Mouse (Mus musculus): Measurements from ENCODE around the gene Dnaaf3. TPM values are rescaled to one million over a fixed set of nuclear protein-coding genes. Genes with fewer than 3 reads are reported as not detected.
"Not testable (repeated sequence)": the region's sequence is repeated elsewhere in the genome, so short reads cannot be mapped to it uniquely, and the experiment has no call there.

Gene Dnaaf3
- polyA plus RNA-seq, 1 experiment from 2014 or later, result 0.55 TPM

DNA sequence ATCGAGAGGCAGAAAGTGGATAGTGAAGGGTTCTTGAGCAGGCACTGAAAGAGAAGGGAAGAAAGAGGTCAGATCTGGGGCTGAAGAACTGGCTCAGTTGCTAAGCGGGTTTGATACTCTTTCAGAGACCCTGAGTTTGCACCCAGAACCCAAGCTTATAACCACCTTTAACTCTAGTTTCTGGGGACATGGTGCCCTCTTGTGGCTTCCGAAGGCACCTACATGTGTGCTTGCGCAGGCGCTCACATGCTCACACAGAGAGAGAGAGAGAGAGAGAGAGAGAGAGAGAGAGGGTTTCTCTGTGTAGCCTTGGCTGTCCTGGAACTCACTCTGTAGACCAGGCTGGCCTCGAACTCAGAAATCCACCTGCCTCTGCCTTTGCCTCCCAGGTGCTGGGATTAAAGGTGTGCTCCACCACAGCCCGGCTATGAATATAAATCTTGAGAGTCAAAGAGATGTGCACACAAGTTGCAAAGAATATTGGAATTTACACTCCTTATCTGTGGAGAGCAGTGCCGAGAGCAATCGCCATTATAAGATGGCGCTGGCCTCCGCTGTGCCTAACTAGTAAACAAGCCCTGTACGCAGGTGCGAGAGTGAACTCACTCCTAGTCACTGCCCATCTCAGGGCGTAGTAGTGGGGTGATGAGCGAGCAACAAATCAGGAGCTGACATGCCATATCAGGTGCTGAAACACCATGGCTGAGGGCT is 7.9 kb downstream of the Dnaaf3 start, which contains the start of gene Tnni3:
Gene Tnni3 (minus strand): TSS at position 18 of the 711 bp plus-strand sequence.
- H3K27ac ChIP-seq (ENCODE audit: low read depth, low read length); H3K9ac ChIP-seq (ENCODE audit: low read length); H3K4me1 ChIP-seq (ENCODE audit: control insufficient read depth, insufficient read depth, low read length); H3K9me3 ChIP-seq (replicated peaks; ENCODE audit: control insufficient read depth, low read length); H3K27me3 ChIP-seq (replicated peaks; ENCODE audit: control insufficient read depth, insufficient read depth, low read length); H3K36me3 ChIP-seq (ENCODE audit: control insufficient read depth, insufficient read depth, low read length); H3K4me3 ChIP-seq (ENCODE audit: low read depth, low read length); H3K4me2 ChIP-seq (ENCODE audit: low read length): not testable (repeated sequence)
- DNase-seq (ENCODE audit: low spot score), result peak; percentile 76
- 71% methylated on average over 15 of the region's 15 CpGs for WGBS
- peak; percentile 33; the same call in 1 of the 2 replicates for ATAC-seq

DNA sequence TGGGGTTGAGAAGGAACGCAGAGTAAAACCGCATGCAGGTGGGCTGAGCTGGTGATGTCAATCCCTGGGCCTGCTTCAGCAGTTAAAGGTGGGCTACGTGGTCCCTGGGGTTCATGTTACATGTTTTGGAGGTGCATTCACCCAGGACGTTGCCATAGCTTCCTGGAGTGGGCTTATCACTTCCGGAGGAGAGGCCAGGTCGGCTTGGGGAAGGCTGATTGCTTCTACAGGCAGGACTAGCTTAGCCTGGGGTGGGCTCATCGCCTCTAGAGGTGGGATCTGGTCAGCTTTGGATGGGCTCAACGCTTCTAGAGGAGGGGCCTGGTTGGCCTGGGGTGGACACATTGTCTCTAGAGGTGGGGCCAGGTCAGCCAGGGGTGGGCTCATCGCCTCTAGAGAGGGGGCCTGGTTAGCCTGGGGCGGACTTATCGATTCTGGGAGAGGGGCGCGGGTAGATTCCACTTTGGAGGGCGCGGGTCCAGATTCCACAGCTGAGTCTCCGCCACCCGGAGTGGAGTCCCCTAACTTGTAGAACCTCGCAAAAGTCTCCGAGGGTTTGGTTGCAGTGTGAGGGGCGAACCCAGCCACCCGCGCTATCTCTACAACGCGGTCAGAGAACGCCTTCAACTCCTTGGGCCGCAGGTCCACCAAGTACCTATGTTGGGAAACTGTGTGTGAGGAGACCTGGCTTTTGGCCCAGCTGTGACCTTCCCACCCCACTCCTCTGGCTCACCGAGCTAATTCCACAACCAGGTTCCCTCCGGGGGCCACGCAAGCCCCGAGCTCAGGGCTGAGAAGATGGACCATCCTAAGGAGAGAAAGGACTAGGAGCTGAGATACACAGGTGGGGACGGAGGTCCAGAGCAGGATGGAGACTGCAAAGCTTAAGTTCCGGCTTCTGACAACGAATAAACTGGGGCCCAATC is 8.8 kb downstream of the Dnaaf3 start:
- Histone ChIP-seq H3K9me3 (replicated peaks; ENCODE audit: control insufficient read depth, low read length) (no peaks in the 10 kb centered on the region), H3K9ac (ENCODE audit: low read length) (no peak overlapping the region), H3K4me1 (ENCODE audit: control insufficient read depth, insufficient read depth, low read length) (peaks cover 4% of the 10 kb centered on the region; the same call in 1 of the 2 replicates), H3K27ac (ENCODE audit: low read depth, low read length) (no peak overlapping the region), H3K4me3 (ENCODE audit: low read depth, low read length) (no peak overlapping the region), H3K27me3 (replicated peaks; ENCODE audit: control insufficient read depth, insufficient read depth, low read length) (no peaks in the 10 kb centered on the region), H3K36me3 (ENCODE audit: control insufficient read depth, insufficient read depth, low read length) (no peaks in the 10 kb centered on the region), H3K4me2 (ENCODE audit: low read length) (no peak overlapping the region)
- ATAC-seq, result no peak
- WGBS, result 91% methylated on average over 33 of the region's 33 CpGs
- DNase-seq (ENCODE audit: low spot score), result no peak

DNA sequence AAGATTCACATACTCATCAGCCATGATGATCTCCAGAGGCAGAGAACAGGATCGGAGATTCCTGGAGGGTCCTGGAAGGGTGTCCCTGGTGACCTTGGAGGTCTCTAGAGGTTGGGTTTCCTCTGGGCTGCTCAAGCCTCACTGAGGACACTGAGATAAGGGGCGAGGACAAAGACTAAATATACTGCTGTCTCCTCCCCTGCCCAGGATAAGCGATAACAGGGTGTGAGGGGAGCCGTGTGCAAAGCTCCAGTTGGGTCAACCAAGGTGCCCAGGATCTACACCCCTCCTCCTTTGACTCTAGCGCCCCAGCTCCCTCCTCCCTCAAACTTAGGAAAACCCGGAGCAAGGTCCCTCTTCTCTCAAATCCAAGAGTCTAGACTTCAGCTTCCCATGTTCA is 10.0 kb downstream of the Dnaaf3 start:
- Histone ChIP-seq H3K36me3 (ENCODE audit: control insufficient read depth, insufficient read depth, low read length) (no peaks in the 10 kb centered on the region), H3K4me2 (ENCODE audit: low read length) (no peak overlapping the region), H3K4me3 (ENCODE audit: low read depth, low read length) (no peak overlapping the region), H3K9me3 (replicated peaks; ENCODE audit: control insufficient read depth, low read length) (no peaks in the 10 kb centered on the region), H3K27me3 (replicated peaks; ENCODE audit: control insufficient read depth, insufficient read depth, low read length) (no peaks in the 10 kb centered on the region), H3K4me1 (ENCODE audit: control insufficient read depth, insufficient read depth, low read length) (peaks cover 4% of the 10 kb centered on the region; the same call in 1 of the 2 replicates), H3K27ac (ENCODE audit: low read depth, low read length) (no peak overlapping the region), H3K9ac (ENCODE audit: low read length) (no peak overlapping the region)
- DNase-seq (ENCODE audit: low spot score) (no peak), ATAC-seq (no peak)
- 84% methylated on average over 6 of the region's 6 CpGs for WGBS

DNA sequence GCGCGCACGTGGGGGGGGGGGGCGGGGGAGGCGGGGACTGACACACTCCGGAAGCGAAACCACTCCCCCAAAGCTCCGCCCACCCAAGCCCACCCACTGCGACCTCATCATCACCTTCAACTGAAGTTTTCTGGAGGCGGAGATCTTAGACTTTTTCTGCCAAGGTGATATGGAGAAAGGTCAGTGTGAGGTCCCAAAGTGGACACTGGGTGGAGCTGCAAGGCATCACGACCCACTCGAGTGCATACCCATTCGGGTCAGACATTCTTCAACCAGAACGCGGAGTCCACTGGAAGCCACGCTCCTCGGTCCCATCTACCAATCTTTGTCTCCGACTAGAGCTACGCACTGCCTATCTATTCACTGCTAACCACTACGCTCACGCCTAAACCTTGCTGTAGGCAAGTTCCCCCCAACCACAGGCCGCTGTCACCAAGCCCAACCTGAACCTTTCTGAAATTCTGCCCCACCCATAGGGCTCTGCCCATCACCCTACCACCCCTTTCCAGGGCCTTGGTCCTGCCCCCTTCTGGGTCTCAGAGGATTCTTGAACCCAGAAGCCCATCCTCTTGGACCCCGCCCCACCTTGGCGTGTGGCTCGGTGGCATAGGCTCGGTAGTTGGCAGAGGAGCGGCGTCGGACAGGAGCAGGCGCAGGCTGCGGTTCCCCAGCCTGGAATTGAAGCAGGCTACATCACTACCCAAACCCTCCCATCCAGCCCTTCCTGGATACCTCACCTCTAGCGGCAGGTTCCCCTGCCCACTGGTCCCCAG is 10.8 kb downstream of the Dnaaf3 start:
- H3K9ac ChIP-seq (ENCODE audit: low read length), result peak overlapping the region; percentile 43; the same call in 1 of the 2 replicates
- H3K27me3 ChIP-seq (replicated peaks; ENCODE audit: control insufficient read depth, insufficient read depth, low read length), result no peaks in the 10 kb centered on the region
- no peaks in the 10 kb centered on the region for H3K9me3 ChIP-seq (replicated peaks; ENCODE audit: control insufficient read depth, low read length)
- H3K36me3 ChIP-seq (ENCODE audit: control insufficient read depth, insufficient read depth, low read length), result no peaks in the 10 kb centered on the region
- peak; percentile 14 for DNase-seq (ENCODE audit: low spot score)
- peaks cover 4% of the 10 kb centered on the region; the same call in 1 of the 2 replicates for H3K4me1 ChIP-seq (ENCODE audit: control insufficient read depth, insufficient read depth, low read length)
- peak overlapping the region; percentile 44 for H3K4me2 ChIP-seq (ENCODE audit: low read length)
- ATAC-seq, result no peak
- WGBS, result 37% methylated on average over 32 of the region's 32 CpGs
- H3K4me3 ChIP-seq (ENCODE audit: low read depth, low read length), result peak overlapping the region; percentile 11; the same call in 1 of the 2 replicates
- no peak overlapping the region for H3K27ac ChIP-seq (ENCODE audit: low read depth, low read length)

DNA sequence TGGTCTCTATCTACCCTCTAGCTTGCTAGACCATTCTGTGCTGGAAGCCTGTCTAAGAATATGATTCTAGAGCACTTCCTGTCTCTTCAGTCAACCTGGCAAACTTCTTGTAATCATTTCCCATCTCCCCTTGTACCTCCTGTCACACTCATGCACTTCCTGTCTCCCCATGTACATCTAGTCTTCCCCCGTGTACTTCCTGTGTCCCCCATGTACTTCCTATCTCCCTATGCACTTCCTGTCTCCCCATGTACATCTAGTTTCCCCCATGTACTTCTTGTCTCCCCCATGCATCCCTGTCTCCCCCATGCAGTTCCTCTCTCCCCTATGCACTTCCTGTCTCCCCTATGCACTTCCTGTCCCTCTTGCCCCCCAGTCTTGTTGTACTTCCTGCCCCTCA is 13.8 kb downstream of the Dnaaf3 start:
- DNase-seq (ENCODE audit: low spot score), result no peak
- no peak overlapping the region for H3K9ac ChIP-seq (ENCODE audit: low read length)
- H3K9me3 ChIP-seq (replicated peaks; ENCODE audit: control insufficient read depth, low read length), result no peaks in the 10 kb centered on the region
- H3K27ac ChIP-seq (ENCODE audit: low read depth, low read length), result no peak overlapping the region
- WGBS, result 87% methylated on average over 1 of the region's 1 CpGs
- H3K27me3 ChIP-seq (replicated peaks; ENCODE audit: control insufficient read depth, insufficient read depth, low read length), result no peaks in the 10 kb centered on the region
- H3K4me1 ChIP-seq (ENCODE audit: control insufficient read depth, insufficient read depth, low read length), result peaks cover 4% of the 10 kb centered on the region; the same call in 1 of the 2 replicates
- ATAC-seq, result no peak
- H3K4me3 ChIP-seq (ENCODE audit: low read depth, low read length), result no peak overlapping the region
- no peak overlapping the region for H3K4me2 ChIP-seq (ENCODE audit: low read length)
- H3K36me3 ChIP-seq (ENCODE audit: control insufficient read depth, insufficient read depth, low read length), result no peaks in the 10 kb centered on the region

DNA sequence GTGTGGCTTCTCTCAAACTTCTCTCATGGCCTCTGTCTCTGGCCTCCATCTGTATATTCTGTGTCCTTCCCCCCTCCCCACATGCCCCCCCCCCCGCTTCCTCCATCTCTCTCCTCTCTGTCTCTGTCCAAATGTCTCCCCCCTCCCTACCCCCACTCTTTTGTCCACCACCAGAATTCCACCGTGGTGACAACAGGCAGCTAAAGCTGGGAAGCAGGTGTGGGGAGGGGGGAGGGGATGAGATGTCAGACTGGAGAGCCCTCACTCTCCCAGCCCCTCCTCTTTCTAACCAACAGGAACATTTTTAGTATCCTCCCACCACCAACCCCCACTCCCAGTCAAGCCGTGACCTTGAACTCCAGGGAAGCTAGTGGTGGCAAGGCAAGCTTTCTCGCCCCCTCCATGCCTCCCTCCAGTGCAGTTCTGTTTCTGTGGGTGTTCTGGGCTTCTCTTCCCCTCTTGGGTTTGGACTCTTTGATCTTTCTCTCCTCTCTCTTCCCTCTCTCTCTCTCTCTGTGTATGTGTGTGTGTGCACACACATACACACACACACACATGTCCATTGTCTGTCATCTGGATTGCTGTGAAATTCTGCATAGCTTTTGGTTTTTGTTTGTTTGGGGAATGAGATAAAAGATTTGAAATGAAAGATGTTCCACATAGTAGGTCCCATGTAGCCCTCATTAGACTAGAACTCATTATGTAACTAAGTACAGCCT is 15.8 kb downstream of the Dnaaf3 start, which contains the start of gene Tnnt1:
Gene Tnnt1 (minus strand): TSS at position 51 of the 719 bp plus-strand sequence.
- 27% methylated on average over 4 of the region's 4 CpGs for WGBS
- ATAC-seq, result 0 out of 2 replicates have a peak, but pooled peaks have one; percentile 26

DNA sequence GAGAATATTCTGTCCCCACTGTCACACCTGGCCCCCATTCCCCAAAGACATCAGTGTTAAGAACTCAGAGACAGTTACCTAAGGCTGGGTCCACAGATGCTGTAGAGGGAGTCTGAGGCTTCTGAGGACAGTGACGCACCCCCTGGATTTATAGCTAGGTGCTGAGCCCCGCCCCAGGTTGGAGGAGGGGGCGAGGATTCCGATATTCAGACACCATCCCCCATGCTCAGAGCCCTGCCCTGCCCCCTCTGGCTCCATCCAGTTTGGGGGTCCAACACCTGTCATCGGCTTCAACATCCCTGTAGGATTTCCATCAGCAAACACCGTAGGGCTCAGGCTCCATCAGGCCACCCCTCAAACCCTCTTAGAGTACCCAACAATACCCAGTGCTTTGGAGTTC is 16.4 kb downstream of the Dnaaf3 start:
- H3K9ac ChIP-seq (ENCODE audit: low read length), result no peak overlapping the region
- H3K27ac ChIP-seq (ENCODE audit: low read depth, low read length), result no peak overlapping the region
- ATAC-seq, result no peak

More for the DNA sequence above, 15.8 kb downstream of the Dnaaf3 start, which contains the start of gene Tnnt1:
- no peak within 1 kb of the TSS for H3K4me2 ChIP-seq (ENCODE audit: low read length)
- DNase-seq (ENCODE audit: low spot score), result no peak
- no peaks in the 10 kb centered on the region for H3K9me3 ChIP-seq (replicated peaks; ENCODE audit: control insufficient read depth, low read length)
- H3K27me3 ChIP-seq (replicated peaks; ENCODE audit: control insufficient read depth, insufficient read depth, low read length), result no peaks in the 10 kb centered on the region
- no peak within 1 kb of the TSS for H3K27ac ChIP-seq (ENCODE audit: low read depth, low read length)
- no peaks in the 10 kb centered on the region for H3K36me3 ChIP-seq (ENCODE audit: control insufficient read depth, insufficient read depth, low read length)
- no peak within 1 kb of the TSS for H3K9ac ChIP-seq (ENCODE audit: low read length)
- H3K4me1 ChIP-seq (ENCODE audit: control insufficient read depth, insufficient read depth, low read length), result peaks cover 4% of the 10 kb centered on the region; the same call in 1 of the 2 replicates
- no peak within 1 kb of the TSS for H3K4me3 ChIP-seq (ENCODE audit: low read depth, low read length)

More for the DNA sequence above, 16.4 kb downstream of the Dnaaf3 start:
- Histone ChIP-seq H3K36me3 (ENCODE audit: control insufficient read depth, insufficient read depth, low read length) (no peaks in the 10 kb centered on the region), H3K9me3 (replicated peaks; ENCODE audit: control insufficient read depth, low read length) (no peaks in the 10 kb centered on the region), H3K4me2 (ENCODE audit: low read length) (no peak overlapping the region), H3K4me1 (ENCODE audit: control insufficient read depth, insufficient read depth, low read length) (peaks cover 2% of the 10 kb centered on the region; the same call in 1 of the 2 replicates), H3K27me3 (replicated peaks; ENCODE audit: control insufficient read depth, insufficient read depth, low read length) (no peaks in the 10 kb centered on the region), H3K4me3 (ENCODE audit: low read depth, low read length) (no peak overlapping the region)
- WGBS, result 54% methylated on average over 6 of the region's 6 CpGs
- DNase-seq (ENCODE audit: low spot score), result no peak
